Mouse (Mus musculus) splenic B cell, adult 2 months (primary cell): Measurements from ENCODE around the gene Inhbe.

ENCODE experiments used
- DNase-seq: peaks from one replicate; pipeline ENCODE4 v3.0.0-alpha.2; 2011; ENCODE audit warnings: low read depth, low spot score
- H3K27me3 ChIP-seq: 2 replicates; pipeline ENCODE4 v1.6.1; 2012; ENCODE audit warnings: mild to moderate bottlenecking, low read length, moderate library complexity, mixed read lengths; ENCODE audit not compliant: control insufficient read depth, poor library complexity, insufficient read depth, severe bottlenecking
- H3K36me3 ChIP-seq: 2 replicates; pipeline ENCODE4 v1.6.1; 2012; ENCODE audit warnings: mild to moderate bottlenecking, low read length, moderate library complexity, mixed read lengths; ENCODE audit not compliant: control insufficient read depth, poor library complexity, insufficient read depth, severe bottlenecking

Inhbe gene

GRCm38 (mm10) chr10:127352766-127353165, 1.4 kb downstream of the Inhbe start:
- no peak for DNase-seq
- H3K36me3 ChIP-seq, result no peaks in the 10 kb centered on the region
- no peaks in the 10 kb centered on the region for H3K27me3 ChIP-seq

GRCm38 (mm10) chr10:127352187-127352586, 2.0 kb downstream of the Inhbe start:
- DNase-seq, result no peak

GRCm38 (mm10) chr10:127351719-127352118, 2.5 kb downstream of the Inhbe start:
- H3K36me3 ChIP-seq, result no peaks in the 10 kb centered on the region
- DNase-seq, result no peak
- no peaks in the 10 kb centered on the region for H3K27me3 ChIP-seq

More at GRCm38 (mm10) chr10:127352187-127352586, 2.0 kb downstream of the Inhbe start:
- Histone ChIP-seq H3K36me3 (no peaks in the 10 kb centered on the region), H3K27me3 (no peaks in the 10 kb centered on the region)

GRCm38 (mm10) chr10:127351285-127351595, 3.0 kb downstream of the Inhbe start:
- no peak for DNase-seq
- no peaks in the 10 kb centered on the region for H3K36me3 ChIP-seq
- no peaks in the 10 kb centered on the region for H3K27me3 ChIP-seq

GRCm38 (mm10) chr10:127350594-127351284, 3.5 kb downstream of the Inhbe start:
- peak; percentile 68 for DNase-seq
- H3K36me3 ChIP-seq, result no peaks in the 10 kb centered on the region

GRCm38 (mm10) chr10:127349810-127350209, 4.4 kb downstream of the Inhbe start:
- no peaks in the 10 kb centered on the region for H3K36me3 ChIP-seq
- no peaks in the 10 kb centered on the region for H3K27me3 ChIP-seq
- no peak for DNase-seq

More at GRCm38 (mm10) chr10:127350594-127351284, 3.5 kb downstream of the Inhbe start:
- no peaks in the 10 kb centered on the region for H3K27me3 ChIP-seq

GRCm38 (mm10) chr10:127348957-127349356, 5.3 kb downstream of the Inhbe start:
- Histone ChIP-seq H3K27me3 (no peaks in the 10 kb centered on the region), H3K36me3 (no peaks in the 10 kb centered on the region)
- peak; percentile 31 for DNase-seq

- H3K36me3 ChIP-seq, result no peaks in the 10 kb centered on the region
- DNase-seq, result no peak
- H3K27me3 ChIP-seq, result peaks cover 3% of the 10 kb centered on the region; the same call in 1 of the 2 replicates
These were observed 8.0 kb downstream of the Inhbe start for GRCm38 (mm10) chr10:127346173-127346572.

- Histone ChIP-seq H3K36me3 (no peaks in the 10 kb centered on the region), H3K27me3 (peaks cover 3% of the 10 kb centered on the region; the same call in 1 of the 2 replicates)
- no peak for DNase-seq
These were observed 11.2 kb downstream of the Inhbe start for GRCm38 (mm10) chr10:127343029-127343428.

- H3K36me3 ChIP-seq, result no peaks in the 10 kb centered on the region
- DNase-seq, result peak; percentile 85
- H3K27me3 ChIP-seq, result peaks cover 3% of the 10 kb centered on the region; the same call in 1 of the 2 replicates
These were observed 12.1 kb downstream of the Inhbe start, which contains the start of gene Gli1 for GRCm38 (mm10) chr10:127341891-127342639. TSS of gene Gli1 (minus strand) at chr10:127341974.

- DNase-seq, result no peak
- Histone ChIP-seq H3K27me3 (peaks cover 3% of the 10 kb centered on the region; the same call in 1 of the 2 replicates), H3K36me3 (no peaks in the 10 kb centered on the region)
These were observed 12.9 kb downstream of the Inhbe start for GRCm38 (mm10) chr10:127341360-127341690.

GRCm38 (mm10) chr10:127340577-127341359, 13.4 kb downstream of the Inhbe start:
- Histone ChIP-seq H3K36me3 (no peaks in the 10 kb centered on the region), H3K27me3 (peaks cover 3% of the 10 kb centered on the region; the same call in 1 of the 2 replicates)
- DNase-seq, result no peak

GRCm38 (mm10) chr10:127339683-127340576, 14.3 kb downstream of the Inhbe start:
- peaks cover 3% of the 10 kb centered on the region; the same call in 1 of the 2 replicates for H3K27me3 ChIP-seq
- no peaks in the 10 kb centered on the region for H3K36me3 ChIP-seq
- peak; percentile 37 for DNase-seq
